Mouse (Mus musculus): Measurements from ENCODE around the gene Srrm1. TPM values are rescaled to one million over a fixed set of nuclear protein-coding genes. Genes with fewer than 3 reads are reported as not detected.

Srrm1 gene
- total and polyA plus RNA-seq, 3 experiments, result 98.8 to 612 (median 565) TPM

- ATAC-seq (ENCODE audit: extremely low read depth, insufficient number of reproducible peaks, low FRiP score, poor library complexity, severe bottlenecking) (no peak), DNase-seq (ENCODE audit: low spot score) (peak; percentile 47)
- TF ChIP-seq GATA1 (IDR thresholded peaks at IDR 0.05; ENCODE audit: borderline replicate concordance, low read length), result no peak
- TF ChIP-seq GATA2 (IDR thresholded peaks at IDR 0.05; ENCODE audit: borderline replicate concordance, low read depth, low read length), result no peak
- TF ChIP-seq POLR2AphosphoS5 (IDR thresholded peaks at IDR 0.05; ENCODE audit: insufficient replicate concordance, low read depth, low read length), result no peak
- TF ChIP-seq TAL1 (conservative IDR thresholded peaks at IDR 0.05; ENCODE audit: low read depth, low read length), result no peak
- no peak for TF ChIP-seq CTCF (IDR thresholded peaks at IDR 0.05; ENCODE audit: low read depth, low read length)
- peaks cover 31% of the 10 kb centered on the region for H3K36me3 ChIP-seq (replicated peaks)
- H3K27me3 ChIP-seq (ENCODE audit: insufficient read depth, low read length), result peaks cover 4% of the 10 kb centered on the region; the same call in 1 of the 2 replicates
- H3K4me3 ChIP-seq (ENCODE audit: low read depth, low read length), result peak overlapping the region; percentile 83
- H3K4me1 ChIP-seq (ENCODE audit: insufficient read depth, low read depth, low read length), result peaks cover 38% of the 10 kb centered on the region
- no peaks in the 10 kb centered on the region for H3K9me3 ChIP-seq (replicated peaks)
These were observed 625 bp downstream of the Srrm1 start for GRCm38 (mm10) chr4:135352326-135353065.

DNA sequence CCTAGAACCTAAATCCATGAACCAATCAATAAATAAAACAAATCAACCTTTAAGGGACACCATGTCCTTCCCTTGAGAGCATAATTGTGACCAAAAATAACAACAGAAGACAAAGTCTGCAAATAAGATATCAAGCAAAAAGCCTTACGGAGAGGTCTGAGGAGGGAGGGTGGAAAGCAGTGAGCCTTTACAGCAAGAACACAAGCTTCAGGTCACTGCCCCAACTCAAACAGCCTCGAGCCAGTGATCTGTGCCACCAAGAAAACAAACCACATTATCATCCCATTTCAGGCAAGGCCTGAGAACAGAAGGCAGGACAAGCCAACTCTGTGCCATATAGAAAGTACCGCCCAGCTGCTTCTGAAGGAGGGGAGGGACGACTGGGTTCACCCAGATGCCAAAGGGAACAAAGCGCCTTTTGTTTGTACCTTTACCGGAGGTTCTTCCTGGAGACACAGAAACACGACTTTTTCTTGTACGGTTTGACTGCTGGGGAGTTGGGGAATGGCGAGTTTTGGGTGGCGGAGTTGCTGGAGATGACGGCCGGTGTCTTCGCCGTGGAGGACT lies 15.7 kb downstream of the Srrm1 start:
- H3K36me3 ChIP-seq (replicated peaks), result peaks cover 99% of the 10 kb centered on the region
- no peak for TF ChIP-seq GATA1 (IDR thresholded peaks at IDR 0.05; ENCODE audit: borderline replicate concordance, low read length)
- TF ChIP-seq TAL1 (conservative IDR thresholded peaks at IDR 0.05; ENCODE audit: low read depth, low read length), result no peak
- no peak for TF ChIP-seq POLR2AphosphoS5 (IDR thresholded peaks at IDR 0.05; ENCODE audit: insufficient replicate concordance, low read depth, low read length)
- TF ChIP-seq CTCF (IDR thresholded peaks at IDR 0.05; ENCODE audit: low read depth, low read length), result no peak
- no peak for TF ChIP-seq GATA2 (IDR thresholded peaks at IDR 0.05; ENCODE audit: borderline replicate concordance, low read depth, low read length)
- H3K4me3 ChIP-seq (ENCODE audit: low read depth, low read length), result no peak overlapping the region
- no peaks in the 10 kb centered on the region for H3K9me3 ChIP-seq (replicated peaks)
- ATAC-seq (ENCODE audit: extremely low read depth, insufficient number of reproducible peaks, low FRiP score, poor library complexity, severe bottlenecking), result no peak
- no peaks in the 10 kb centered on the region for H3K27me3 ChIP-seq (ENCODE audit: insufficient read depth, low read length)
- H3K4me1 ChIP-seq (ENCODE audit: insufficient read depth, low read depth, low read length), result peaks cover 18% of the 10 kb centered on the region
- no peak for DNase-seq (ENCODE audit: low spot score)

GRCm38 (mm10) chr4:135336023-135336357 lies 17.1 kb downstream of the Srrm1 start:
- TF ChIP-seq TAL1 (conservative IDR thresholded peaks at IDR 0.05; ENCODE audit: low read depth, low read length), result no peak
- no peak for TF ChIP-seq GATA1 (IDR thresholded peaks at IDR 0.05; ENCODE audit: borderline replicate concordance, low read length)
- TF ChIP-seq CTCF (IDR thresholded peaks at IDR 0.05; ENCODE audit: low read depth, low read length), result no peak
- no peak for TF ChIP-seq GATA2 (IDR thresholded peaks at IDR 0.05; ENCODE audit: borderline replicate concordance, low read depth, low read length)
- TF ChIP-seq POLR2AphosphoS5 (IDR thresholded peaks at IDR 0.05; ENCODE audit: insufficient replicate concordance, low read depth, low read length), result no peak
- no peak overlapping the region for H3K4me3 ChIP-seq (ENCODE audit: low read depth, low read length)
- no peaks in the 10 kb centered on the region for H3K27me3 ChIP-seq (ENCODE audit: insufficient read depth, low read length)
- H3K36me3 ChIP-seq (replicated peaks), result peaks cover 99% of the 10 kb centered on the region
- H3K9me3 ChIP-seq (replicated peaks), result no peaks in the 10 kb centered on the region
- ATAC-seq (ENCODE audit: extremely low read depth, insufficient number of reproducible peaks, low FRiP score, poor library complexity, severe bottlenecking), result no peak
- DNase-seq (ENCODE audit: low spot score), result no peak
- H3K4me1 ChIP-seq (ENCODE audit: insufficient read depth, low read depth, low read length), result peaks cover 22% of the 10 kb centered on the region

- Histone ChIP-seq H3K27me3 (ENCODE audit: insufficient read depth, low read length) (no peaks in the 10 kb centered on the region), H3K36me3 (replicated peaks) (peaks cover 99% of the 10 kb centered on the region), H3K4me3 (ENCODE audit: low read depth, low read length) (no peak overlapping the region), H3K9me3 (replicated peaks) (no peaks in the 10 kb centered on the region), H3K4me1 (ENCODE audit: insufficient read depth, low read depth, low read length) (peaks cover 22% of the 10 kb centered on the region)
- no peak for DNase-seq (ENCODE audit: low spot score)
- TF ChIP-seq POLR2AphosphoS5 (IDR thresholded peaks at IDR 0.05; ENCODE audit: insufficient replicate concordance, low read depth, low read length) (no peak), TAL1 (conservative IDR thresholded peaks at IDR 0.05; ENCODE audit: low read depth, low read length) (no peak), GATA1 (IDR thresholded peaks at IDR 0.05; ENCODE audit: borderline replicate concordance, low read length) (no peak), GATA2 (IDR thresholded peaks at IDR 0.05; ENCODE audit: borderline replicate concordance, low read depth, low read length) (no peak), CTCF (IDR thresholded peaks at IDR 0.05; ENCODE audit: low read depth, low read length) (no peak)
- no peak for ATAC-seq (ENCODE audit: extremely low read depth, insufficient number of reproducible peaks, low FRiP score, poor library complexity, severe bottlenecking)
These were observed 17.6 kb downstream of the Srrm1 start for GRCm38 (mm10) chr4:135335327-135336022.

- peaks cover 98% of the 10 kb centered on the region for H3K36me3 ChIP-seq (replicated peaks)
- no peaks in the 10 kb centered on the region for H3K27me3 ChIP-seq (ENCODE audit: insufficient read depth, low read length)
- peaks cover 19% of the 10 kb centered on the region; the same call in 1 of the 2 replicates for H3K4me1 ChIP-seq (ENCODE audit: insufficient read depth, low read depth, low read length)
- DNase-seq (ENCODE audit: low spot score) (no peak), ATAC-seq (ENCODE audit: extremely low read depth, insufficient number of reproducible peaks, low FRiP score, poor library complexity, severe bottlenecking) (no peak)
- H3K9me3 ChIP-seq (replicated peaks), result no peaks in the 10 kb centered on the region
- no peak overlapping the region for H3K4me3 ChIP-seq (ENCODE audit: low read depth, low read length)
- TF ChIP-seq CTCF (IDR thresholded peaks at IDR 0.05; ENCODE audit: low read depth, low read length) (no peak), POLR2AphosphoS5 (IDR thresholded peaks at IDR 0.05; ENCODE audit: insufficient replicate concordance, low read depth, low read length) (no peak), GATA2 (IDR thresholded peaks at IDR 0.05; ENCODE audit: borderline replicate concordance, low read depth, low read length) (no peak), TAL1 (conservative IDR thresholded peaks at IDR 0.05; ENCODE audit: low read depth, low read length) (no peak), GATA1 (IDR thresholded peaks at IDR 0.05; ENCODE audit: borderline replicate concordance, low read length) (no peak)
These were observed 26.7 kb downstream of the Srrm1 start for GRCm38 (mm10) chr4:135326469-135326868.

DNA sequence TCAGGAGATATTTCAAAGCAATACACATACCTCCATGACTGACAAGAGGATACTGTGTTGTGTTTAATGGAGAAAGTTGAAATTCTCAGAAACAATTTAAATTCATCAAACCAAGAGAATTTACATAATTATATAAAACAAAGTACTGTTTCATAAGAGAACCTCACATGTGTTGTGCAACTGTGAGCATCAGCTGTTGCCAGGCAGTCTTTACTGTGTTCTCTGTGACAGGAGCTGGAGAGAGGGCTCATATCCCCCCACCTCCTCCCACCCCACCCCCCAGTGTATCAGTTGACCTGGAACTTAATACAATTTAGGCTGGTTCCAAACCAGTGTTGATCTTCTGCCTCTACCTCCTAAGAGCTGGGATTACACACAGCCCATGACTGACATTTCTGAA lies 27.1 kb downstream of the Srrm1 start:
- H3K9me3 ChIP-seq (replicated peaks), result no peaks in the 10 kb centered on the region
- DNase-seq (ENCODE audit: low spot score), result no peak
- no peak for TF ChIP-seq POLR2AphosphoS5 (IDR thresholded peaks at IDR 0.05; ENCODE audit: insufficient replicate concordance, low read depth, low read length)
- no peak for TF ChIP-seq GATA1 (IDR thresholded peaks at IDR 0.05; ENCODE audit: borderline replicate concordance, low read length)
- TF ChIP-seq CTCF (IDR thresholded peaks at IDR 0.05; ENCODE audit: low read depth, low read length), result no peak
- no peak for TF ChIP-seq TAL1 (conservative IDR thresholded peaks at IDR 0.05; ENCODE audit: low read depth, low read length)
- no peak for TF ChIP-seq GATA2 (IDR thresholded peaks at IDR 0.05; ENCODE audit: borderline replicate concordance, low read depth, low read length)
- peaks cover 17% of the 10 kb centered on the region; the same call in 1 of the 2 replicates for H3K4me1 ChIP-seq (ENCODE audit: insufficient read depth, low read depth, low read length)
- no peaks in the 10 kb centered on the region for H3K27me3 ChIP-seq (ENCODE audit: insufficient read depth, low read length)
- ATAC-seq (ENCODE audit: extremely low read depth, insufficient number of reproducible peaks, low FRiP score, poor library complexity, severe bottlenecking), result no peak
- H3K36me3 ChIP-seq (replicated peaks), result peaks cover 98% of the 10 kb centered on the region
- no peak overlapping the region for H3K4me3 ChIP-seq (ENCODE audit: low read depth, low read length)
